Mouse (Mus musculus) retina, adult 2 months (tissue): ENCODE results near the gene Rasl11a.
"Not testable (repeated sequence)": the region's sequence is repeated elsewhere in the genome, so short reads cannot be mapped to it uniquely, and the experiment has no call there.

Experiments used
- DNase-seq: peaks from one replicate; pipeline ENCODE4 v3.0.0-alpha.2; 2012; ENCODE audit warnings: low read depth, low spot score

Rasl11a gene

GRCm38 (mm10) chr5:146844301-146844941 is 450 bp upstream of the Rasl11a start:
- no peak for DNase-seq

GRCm38 (mm10) chr5:146846489-146846888 is 1.6 kb downstream of the Rasl11a start:
- DNase-seq, result no peak

GRCm38 (mm10) chr5:146848936-146849582 is 4.2 kb downstream of the Rasl11a start:
- no peak for DNase-seq

GRCm38 (mm10) chr5:146856106-146856505 is 11.2 kb downstream of the Rasl11a start:
- no peak for DNase-seq

- no peak for DNase-seq
Observed at GRCm38 (mm10) chr5:146857620-146858019, 12.7 kb downstream of the Rasl11a start.

GRCm38 (mm10) chr5:146858772-146859171 is 13.9 kb downstream of the Rasl11a start:
- no peak for DNase-seq

- DNase-seq, result no peak
Observed at GRCm38 (mm10) chr5:146859246-146859645, 14.4 kb downstream of the Rasl11a start.

GRCm38 (mm10) chr5:146860222-146860998 is 15.5 kb downstream of the Rasl11a start:
- DNase-seq, result no peak

GRCm38 (mm10) chr5:146861588-146861987 is 16.7 kb downstream of the Rasl11a start:
- no peak for DNase-seq

GRCm38 (mm10) chr5:146865511-146865910 is 20.6 kb downstream of the Rasl11a start:
- DNase-seq, result no peak

GRCm38 (mm10) chr5:146866277-146866676 is 21.4 kb downstream of the Rasl11a start:
- DNase-seq, result no peak

GRCm38 (mm10) chr5:146867246-146867945 is 22.5 kb downstream of the Rasl11a start:
- DNase-seq, result no peak

- no peak for DNase-seq
Observed at GRCm38 (mm10) chr5:146867946-146868314, 23.1 kb downstream of the Rasl11a start.

GRCm38 (mm10) chr5:146872981-146873631 is 28.2 kb downstream of the Rasl11a start:
- DNase-seq, result no peak

GRCm38 (mm10) chr5:146876024-146876423 is 31.2 kb downstream of the Rasl11a start:
- DNase-seq, result no peak

- DNase-seq, result not testable (repeated sequence)
Observed at GRCm38 (mm10) chr5:146877882-146878281, 33.0 kb downstream of the Rasl11a start.

GRCm38 (mm10) chr5:146882261-146882660 is 37.4 kb downstream of the Rasl11a start:
- DNase-seq, result no peak

GRCm38 (mm10) chr5:146883053-146883452 is 38.2 kb downstream of the Rasl11a start:
- no peak for DNase-seq

GRCm38 (mm10) chr5:146883486-146884272 is 38.8 kb downstream of the Rasl11a start:
- DNase-seq, result no peak

GRCm38 (mm10) chr5:146891127-146891526 is 46.3 kb downstream of the Rasl11a start:
- peak; percentile 13 for DNase-seq

GRCm38 (mm10) chr5:146892904-146893303 is 48.0 kb downstream of the Rasl11a start:
- DNase-seq, result no peak
